Mouse (Mus musculus): Measurements from ENCODE around the gene Folr1.

DNA sequence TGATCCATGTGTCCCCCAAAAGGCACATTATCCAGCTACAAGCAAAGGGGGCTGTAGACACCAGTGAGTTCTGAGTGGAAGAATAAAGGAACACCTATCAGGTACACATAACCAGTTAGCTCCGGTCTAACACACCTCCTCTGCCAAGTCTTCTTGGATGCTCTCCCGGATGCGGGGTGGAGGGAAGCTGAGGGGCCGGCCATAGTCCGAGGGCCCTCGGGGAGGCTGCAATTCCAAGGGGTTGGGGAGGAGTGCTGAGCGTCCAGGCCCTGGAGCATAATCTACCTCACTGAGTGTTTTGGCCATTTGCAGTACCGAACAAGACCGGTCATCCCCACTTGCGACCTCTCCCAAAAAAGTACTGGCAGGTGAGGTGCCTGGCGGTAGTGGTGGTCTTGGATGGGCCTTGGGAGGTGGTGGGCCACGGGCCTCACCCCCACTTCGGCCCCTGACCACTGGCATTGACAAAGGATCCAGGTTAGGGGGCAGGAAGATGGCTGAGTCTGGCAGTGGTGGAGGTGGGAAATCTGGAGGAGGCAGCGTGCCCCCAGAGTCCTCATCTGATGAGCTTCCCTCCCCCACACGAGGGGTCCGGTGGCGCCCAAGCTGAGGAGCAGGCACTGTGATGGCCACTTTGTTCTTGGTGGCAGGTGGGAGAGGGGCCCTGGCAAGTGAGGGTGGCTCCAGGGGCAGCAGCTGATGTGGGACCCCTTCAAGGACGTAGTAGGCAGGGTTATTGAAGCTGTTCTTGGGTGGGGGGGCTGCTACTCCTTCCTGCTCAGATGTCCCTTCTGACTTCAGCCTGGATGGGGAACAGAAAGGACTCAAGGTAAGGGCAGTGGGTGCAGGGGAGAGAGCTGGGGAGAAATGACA is 46.6 kb downstream of the Folr1 start:
- TF ChIP-seq GATA1 (IDR thresholded peaks at IDR 0.05; ENCODE audit: borderline replicate concordance, low read length) (no peak), FLI1 (IDR thresholded peaks at IDR 0.05; ENCODE audit: low read length) (no peak)
